ENCODE assay signal across 9 mouse cellular contexts in the genomic region with DNA sequence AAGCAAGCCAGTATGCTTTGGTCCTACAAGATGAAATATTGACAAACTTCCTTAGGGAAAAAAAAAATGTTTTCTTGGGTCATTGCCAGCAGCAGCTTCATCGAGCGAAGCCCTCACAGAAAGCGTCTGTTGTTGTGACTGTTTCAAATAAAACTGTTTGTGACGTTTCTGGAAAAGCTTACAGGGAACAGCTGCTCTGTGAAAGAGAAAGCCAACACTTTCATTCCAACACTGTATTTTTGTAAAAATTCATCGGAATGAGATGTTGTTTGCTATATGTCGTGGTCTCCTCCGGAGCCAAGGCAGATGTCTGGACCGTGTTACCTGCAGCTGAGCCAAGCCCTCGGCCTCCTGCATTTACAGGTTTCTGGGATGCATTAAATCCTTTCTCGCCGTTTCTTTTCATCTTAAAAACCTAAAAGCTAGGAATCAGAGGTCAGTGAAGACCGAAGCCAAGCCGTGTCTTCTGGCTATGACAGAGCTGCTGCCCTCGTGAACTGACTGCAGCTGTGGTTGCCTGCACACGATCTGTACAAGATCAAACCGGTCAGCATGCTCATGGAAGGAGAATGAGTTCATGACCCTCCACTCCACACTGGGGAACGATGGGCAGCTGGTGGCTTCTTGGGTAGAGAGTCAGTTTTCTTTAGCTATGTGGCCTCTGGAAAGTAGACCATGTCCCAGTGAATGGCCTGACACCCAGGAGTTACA. TPM values are rescaled to one million over a fixed set of nuclear protein-coding genes. Genes with fewer than 3 reads are reported as not detected.
DNase-seq lines count a peak whose midpoint lies in the region; ATAC-seq lines count a peak whose summit lies in the region.
"Had no signal": no experiment of that assay in that cellular context is flagged by ENCODE, and none has a peak within 500 bp of the region (broad histone marks: within the 10 kb centered on the region; RNA-seq: fewer than 3 reads in every experiment).

No protein-coding gene starts in this region.

- H3K36me3 ChIP-seq in kidney, embryonic 16.5 days (ENCODE audit: insufficient read depth, low read length): no peaks in the 10 kb centered on the region
- H3K36me3 ChIP-seq: neural tube, embryonic 15.5 days had no signal

- intact Hi-C loops in left cerebral cortex, postnatal 14 days (cut with DNase I): no loop called here

- H3K4me3 ChIP-seq in kidney, embryonic 16.5 days (ENCODE audit: low read length): no peak overlapping the region
- H3K4me3 ChIP-seq: erythroblast, embryonic 14.5 days; neural tube, embryonic 15.5 days had no signal

- peak overlapping the region; percentile 83 for H3K27ac ChIP-seq in kidney, embryonic 16.5 days (ENCODE audit: low read length)
- H3K27ac ChIP-seq: neural tube, embryonic 15.5 days had no signal

- H3K9ac ChIP-seq in kidney, embryonic 16.5 days (replicated peaks; ENCODE audit: low read length): no peak overlapping the region
- H3K9ac ChIP-seq: neural tube, embryonic 15.5 days had no signal

- 59% methylated on average over 17 of the region's 17 CpGs for whole genome bisulfite sequencing in kidney, embryonic 16.5 days

- no peaks in the 10 kb centered on the region for H3K9me3 ChIP-seq in kidney, embryonic 16.5 days (ENCODE audit: low read length)
- H3K9me3 ChIP-seq: neural tube, embryonic 15.5 days had no signal

- peak; percentile 72; the same call in 1 of the 2 replicates for ATAC-seq in kidney, embryonic 16.5 days (ENCODE audit: low FRiP score, low TSS enrichment)
- no peak for ATAC-seq in erythroblast, adult 5-6 weeks (replicated peaks; ENCODE audit: low FRiP score, poor library complexity, severe bottlenecking)

- peaks cover 4% of the 10 kb centered on the region; the same call in 1 of the 2 replicates for H3K4me1 ChIP-seq in kidney, embryonic 16.5 days (ENCODE audit: insufficient read depth, low read length)
- H3K4me1 ChIP-seq: neural tube, embryonic 15.5 days had no signal

- peak; percentile 64 to 83 for DNase-seq in left cerebral cortex, postnatal 14 days (ENCODE audit: low spot score in 2 of 2)
- no peak for DNase-seq in left cerebral cortex, adult 11 months (ENCODE audit: low spot score)
- peak; percentile 42 to 70 for DNase-seq in heart, adult 9 months (ENCODE audit: low spot score in 2 of 2)
- peak; percentile 22 for DNase-seq in right cerebral cortex, postnatal 14 days
- DNase-seq in ovary, adult 18-20 months (ENCODE audit: low spot score): no peak

- H3K4me2 ChIP-seq in kidney, embryonic 16.5 days (replicated peaks; ENCODE audit: low read depth, low read length): no peak overlapping the region
- H3K4me2 ChIP-seq: neural tube, embryonic 15.5 days had no signal

- H3K27me3 ChIP-seq in kidney, embryonic 16.5 days (ENCODE audit: insufficient read depth, low read length): no peaks in the 10 kb centered on the region
- H3K27me3 ChIP-seq: neural tube, embryonic 15.5 days had no signal

RNA-seq across cellular contexts. Expression of a gene that starts 50.0 kb away (rescaled TPM):
- total RNA-seq in left cerebral cortex, postnatal 14 days (2021): 10 to 100 TPM; 54.8 to 59.7 TPM
- polyA plus RNA-seq in kidney, embryonic 16.5 days (2015; fragmentation: Nextera tagmentation; extraction: Ambion mirVana): 204 and 207 TPM in 2 replicates
- total RNA-seq in erythroblast, adult 5-6 weeks (2015; ENCODE audit: low replicate concordance): 30.1 and 58.8 TPM in 2 replicates
- 10.6 and 18.3 TPM in 2 replicates for total RNA-seq in erythroblast, adult 5-6 weeks (2017; ENCODE audit: low replicate concordance)

Comparison
In these comparisons a context has a peak if more than half of its experiments do, and no peak if none do; other contexts are left out.
1. DNase-seq: peak in left cerebral cortex, postnatal 14 days (2 of 2), heart, adult 9 months (2 of 2) and right cerebral cortex, postnatal 14 days (single experiment); none in left cerebral cortex, adult 11 months (single experiment) and ovary, adult 18-20 months (single experiment).